Comparison of ENCODE assay signal across 8 mouse cellular contexts in the genomic region with DNA sequence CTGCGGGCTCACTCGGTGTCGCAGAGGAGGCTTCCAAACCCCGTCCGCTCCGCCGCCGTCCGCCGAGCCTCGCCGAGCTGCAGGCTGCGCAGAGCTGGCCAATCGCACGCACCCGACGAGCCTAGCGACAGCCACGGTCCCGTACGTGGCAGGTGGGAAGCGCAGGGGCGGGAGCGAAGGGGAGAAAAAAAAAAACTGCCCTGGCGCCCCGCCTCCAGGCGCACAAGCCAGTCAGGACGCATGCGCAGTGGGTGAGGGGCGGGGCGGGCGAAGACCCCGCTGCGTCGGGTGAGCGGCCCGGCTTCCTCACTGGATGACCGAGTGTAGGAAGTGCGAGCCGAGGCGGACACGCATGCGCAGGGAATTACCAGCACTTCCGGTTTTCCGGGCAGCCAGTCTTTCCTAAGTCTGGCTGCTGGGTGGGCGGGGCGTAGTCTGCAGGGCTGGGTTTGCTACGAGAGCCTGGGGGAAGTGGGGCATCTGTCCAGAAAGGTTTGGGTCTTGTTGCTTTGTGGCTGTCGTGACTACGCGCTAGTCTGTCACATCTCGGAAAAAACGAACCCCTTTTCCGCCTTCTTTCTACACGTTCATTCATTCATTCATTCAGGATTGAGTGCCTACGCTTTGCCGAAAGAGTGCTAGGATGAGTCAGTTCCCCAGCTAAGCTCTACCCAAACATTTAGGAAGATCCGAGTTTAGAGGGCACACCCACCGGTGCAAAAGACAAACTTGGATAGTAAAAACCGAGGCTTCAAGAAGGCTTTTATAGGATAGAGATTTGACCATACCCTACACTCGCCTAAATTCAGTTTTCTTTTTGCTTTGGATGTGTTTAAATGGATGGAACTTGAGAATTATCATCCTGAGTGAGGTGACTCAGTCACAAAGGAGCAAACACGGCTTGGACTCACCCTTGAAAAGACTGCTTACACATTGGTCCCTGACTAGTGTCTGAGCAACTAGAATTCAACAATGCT. TPM values are rescaled to one million over a fixed set of nuclear protein-coding genes. Genes with fewer than 3 reads are reported as not detected.
DNase-seq lines count a peak whose midpoint lies in the region; ATAC-seq and TF ChIP-seq lines count a peak whose summit lies in the region.

A gene (minus strand): TSS at position 227 of the 977 bp plus-strand sequence.

- H3K27ac ChIP-seq in bone marrow, adult 2 months (ENCODE audit: control insufficient read depth, insufficient read depth, low read depth, low read length, poor library complexity), result peak within 1 kb of the TSS; percentile 91
- H3K27ac ChIP-seq in embryonic facial prominence, embryonic 15.5 days (replicated peaks), result peak within 1 kb of the TSS; percentile 96
- peak within 1 kb of the TSS; percentile 98 for H3K27ac ChIP-seq in limb, embryonic 14.5 days (replicated peaks; ENCODE audit: low read depth, low read length)
- peak within 1 kb of the TSS; percentile 95 for H3K27ac ChIP-seq in midbrain, postnatal 0 days (ENCODE audit: low read depth, low read length)

- peak; percentile 99 for DNase-seq in 416B (ENCODE audit: low read depth)
- peak; percentile 99 for DNase-seq in heart, adult 8-10 months (ENCODE audit: low spot score)
- DNase-seq in kidney, adult 9 months, result peak; percentile 99
- peak; percentile 100 for DNase-seq in limb, embryonic 14.5 days (ENCODE audit: low spot score)
- DNase-seq in midbrain, postnatal 0 days (ENCODE audit: low spot score), result peak; percentile 100
- DNase-seq in spleen, postnatal 14 days (ENCODE audit: low spot score in 2 of 2), result peak; percentile 92 to 94

- WGBS in bone marrow, adult 2 months, result under 1% methylated on average over 62 of the region's 62 CpGs
- WGBS in embryonic facial prominence, embryonic 15.5 days, result under 1% methylated on average over 59 of the region's 62 CpGs
- under 1% methylated on average over 59 of the region's 62 CpGs for WGBS in limb, embryonic 14.5 days
- under 1% methylated on average over 61 of the region's 62 CpGs for WGBS in midbrain, postnatal 0 days

- H3K27me3 ChIP-seq in embryonic facial prominence, embryonic 15.5 days, result no peaks in the 10 kb centered on the region
- no peaks in the 10 kb centered on the region for H3K27me3 ChIP-seq in limb, embryonic 14.5 days (ENCODE audit: control insufficient read depth, insufficient read depth, low read length)
- no peaks in the 10 kb centered on the region for H3K27me3 ChIP-seq in midbrain, postnatal 0 days (ENCODE audit: insufficient read depth, low read length)

- no peak for TF ChIP-seq CTCF in bone marrow, adult 2 months (IDR thresholded peaks at IDR 0.05; ENCODE audit: control insufficient read depth, insufficient read depth, low read length)
- TF ChIP-seq CTCF in midbrain, postnatal 0 days (IDR thresholded peaks at IDR 0.05), result no peak

- H3K9ac ChIP-seq in embryonic facial prominence, embryonic 15.5 days, result peak within 1 kb of the TSS; percentile 70
- H3K9ac ChIP-seq in limb, embryonic 14.5 days (ENCODE audit: low read depth, low read length, severe bottlenecking), result peak within 1 kb of the TSS; percentile 90
- H3K9ac ChIP-seq in midbrain, postnatal 0 days (replicated peaks; ENCODE audit: low read length, poor library complexity, severe bottlenecking), result peak within 1 kb of the TSS; percentile 87

- H3K36me3 ChIP-seq in embryonic facial prominence, embryonic 15.5 days, result no peaks in the 10 kb centered on the region
- H3K36me3 ChIP-seq in limb, embryonic 14.5 days (ENCODE audit: control insufficient read depth, insufficient read depth, low read length), result peaks cover 2% of the 10 kb centered on the region; the same call in 1 of the 2 replicates
- no peaks in the 10 kb centered on the region for H3K36me3 ChIP-seq in midbrain, postnatal 0 days (ENCODE audit: insufficient read depth, low read length)

- ATAC-seq in embryonic facial prominence, embryonic 15.5 days (ENCODE audit: insufficient number of reproducible peaks, low FRiP score, low TSS enrichment, low read depth), result peak; percentile 95
- ATAC-seq in limb, embryonic 14.5 days (ENCODE audit: low FRiP score, low read depth), result peak; percentile 97
- ATAC-seq in midbrain, postnatal 0 days (ENCODE audit: low FRiP score), result peak; percentile 99

- H3K4me1 ChIP-seq in bone marrow, adult 2 months (ENCODE audit: control insufficient read depth, insufficient read depth, low read length), result no peaks in the 10 kb centered on the region; the same call in 1 of the 2 replicates
- H3K4me1 ChIP-seq in embryonic facial prominence, embryonic 15.5 days, result peaks cover 15% of the 10 kb centered on the region
- H3K4me1 ChIP-seq in limb, embryonic 14.5 days (ENCODE audit: control insufficient read depth, insufficient read depth, low read length), result peaks cover 7% of the 10 kb centered on the region
- H3K4me1 ChIP-seq in midbrain, postnatal 0 days (ENCODE audit: insufficient read depth, low read length), result peaks cover 8% of the 10 kb centered on the region; the same call in 1 of the 2 replicates

- peak within 1 kb of the TSS; percentile 60 for H3K4me2 ChIP-seq in embryonic facial prominence, embryonic 15.5 days (replicated peaks)
- H3K4me2 ChIP-seq in limb, embryonic 14.5 days (replicated peaks; ENCODE audit: low read depth, low read length, severe bottlenecking), result peak within 1 kb of the TSS; percentile 58
- peak within 1 kb of the TSS; percentile 65 for H3K4me2 ChIP-seq in midbrain, postnatal 0 days (ENCODE audit: low read depth, low read length, poor library complexity, severe bottlenecking)

- peak; percentile 41; the same call in 1 of the 2 replicates for TF ChIP-seq POLR2A in bone marrow, adult 2 months (IDR thresholded peaks at IDR 0.05; ENCODE audit: borderline replicate concordance, control insufficient read depth, low read depth, low read length)
- peak; percentile 75; the same call in 1 of the 2 replicates for TF ChIP-seq POLR2A in limb, embryonic 14.5 days (IDR thresholded peaks at IDR 0.05; ENCODE audit: borderline replicate concordance, extremely low read depth, insufficient read depth, insufficient read length)

- peak within 1 kb of the TSS; percentile 95 for H3K4me3 ChIP-seq in bone marrow, adult 2 months (replicated peaks; ENCODE audit: control insufficient read depth, low read depth, low read length)
- H3K4me3 ChIP-seq in embryonic facial prominence, embryonic 15.5 days (replicated peaks), result peak within 1 kb of the TSS; percentile 70
- peak within 1 kb of the TSS; percentile 80 for H3K4me3 ChIP-seq in limb, embryonic 14.5 days (replicated peaks; ENCODE audit: low read length)
- H3K4me3 ChIP-seq in midbrain, postnatal 0 days (ENCODE audit: low read depth, low read length), result peak within 1 kb of the TSS; percentile 85

- H3K9me3 ChIP-seq in embryonic facial prominence, embryonic 15.5 days (replicated peaks), result no peaks in the 10 kb centered on the region
- H3K9me3 ChIP-seq in limb, embryonic 14.5 days (ENCODE audit: control insufficient read depth, low read length), result no peaks in the 10 kb centered on the region
- H3K9me3 ChIP-seq in midbrain, postnatal 0 days (ENCODE audit: low read length), result no peaks in the 10 kb centered on the region

RNA-seq across cellular contexts. Expression of the gene that starts here (rescaled TPM):
- 8.8 and 21.2 TPM in 2 replicates for polyA plus RNA-seq in bone marrow, adult 2 months (2011; ENCODE audit: insufficient read depth, insufficient read length, low replicate concordance, missing spikeins)
- polyA plus RNA-seq in embryonic facial prominence, embryonic 15.5 days (2015; fragmentation: Nextera tagmentation; extraction: Ambion mirVana), result 145 and 157 TPM in 2 replicates
- total RNA-seq in heart, adult 8-10 months (2022), result 10 to 100 TPM; 47.3 to 51.7 (median 50.1) TPM
- polyA plus RNA-seq in limb, embryonic 14.5 days (2012; rRNA removed), result 116 and 138 TPM in 2 replicates
- 154 and 156 TPM in 2 replicates for polyA plus RNA-seq in limb, embryonic 14.5 days (2014; fragmentation: Nextera tagmentation; extraction: Ambion mirVana)
- total RNA-seq in midbrain, postnatal 0 days (2014; rRNA removed), result 114 and 124 TPM in 2 replicates
- 163 and 165 TPM in 2 replicates for polyA plus RNA-seq in midbrain, postnatal 0 days (2015; fragmentation: Nextera tagmentation; extraction: Ambion mirVana)

Comparison
In these comparisons a context has a peak if more than half of its experiments do, and no peak if none do; other contexts are left out.
1. Peak in every context shown above with its lines: DNase-seq, ATAC-seq, H3K4me3 ChIP-seq and H3K27ac ChIP-seq.